ENCODE assay signal across 8 mouse cellular contexts in the genomic region with DNA sequence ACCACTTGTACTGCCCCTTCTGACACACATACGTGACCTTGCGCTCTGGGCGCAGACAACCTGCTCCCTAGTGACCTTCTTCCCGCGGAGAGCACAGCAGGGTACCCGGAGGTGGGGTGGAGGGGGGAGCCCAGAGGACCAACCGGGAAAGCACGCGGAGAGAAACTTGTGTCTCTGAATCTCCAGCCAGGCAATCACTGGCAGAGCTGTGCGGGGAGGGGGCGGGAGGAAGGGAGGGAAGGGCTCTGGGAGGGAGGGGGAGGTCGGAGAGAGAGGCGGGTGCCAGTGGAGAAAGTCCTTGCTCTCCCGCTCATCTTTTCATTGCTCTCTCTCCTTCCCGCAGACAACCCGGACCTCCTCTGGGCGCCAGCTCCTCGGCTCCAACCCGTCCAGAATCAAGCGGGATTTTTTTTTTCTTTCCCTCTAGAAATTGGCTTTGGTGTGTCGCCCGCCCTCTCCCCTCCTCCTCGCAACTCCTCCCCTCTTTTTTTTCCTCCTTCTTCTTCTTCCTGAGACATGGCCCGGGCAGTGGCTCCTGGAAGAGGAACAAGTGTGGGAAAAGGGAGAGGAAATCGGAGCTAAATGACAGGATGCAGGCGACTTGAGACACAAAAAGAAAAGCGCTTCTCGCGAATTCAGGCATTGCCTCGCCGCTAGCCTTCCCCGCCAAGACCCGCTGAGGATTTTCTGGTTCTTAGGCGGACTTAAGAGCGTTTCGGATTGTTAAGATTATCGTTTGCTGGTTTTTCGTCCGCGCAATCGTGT. TPM values are rescaled to one million over a fixed set of nuclear protein-coding genes. Genes with fewer than 3 reads are reported as not detected.
DNase-seq lines count a peak whose midpoint lies in the region; ATAC-seq and TF ChIP-seq lines count a peak whose summit lies in the region.

No protein-coding gene starts in this region.

- H3K36me3 ChIP-seq in embryonic facial prominence, embryonic 10.5 days (replicated peaks) = no peaks in the 10 kb centered on the region
- no peaks in the 10 kb centered on the region for H3K36me3 ChIP-seq in intestine, postnatal 0 days (ENCODE audit: control insufficient read depth, insufficient read depth)
- H3K36me3 ChIP-seq in midbrain, embryonic 10.5 days = no peaks in the 10 kb centered on the region

- peak overlapping the region; percentile 44 for H3K4me3 ChIP-seq in cerebellum, adult 2 months (replicated peaks; ENCODE audit: insufficient read depth, low read depth, low read length)
- H3K4me3 ChIP-seq in embryonic facial prominence, embryonic 10.5 days = peak overlapping the region; percentile 79
- H3K4me3 ChIP-seq in intestine, postnatal 0 days (ENCODE audit: low read depth, low read length) = peak overlapping the region; percentile 64
- peak overlapping the region; percentile 80 for H3K4me3 ChIP-seq in midbrain, embryonic 10.5 days

- H3K9ac ChIP-seq in intestine, postnatal 0 days (ENCODE audit: low read depth, low read length) = peak overlapping the region; percentile 43

- intact Hi-C loops in left cerebral cortex, postnatal 4 days (cut with DNase I) = loop anchor here (2.0 to 10.0 kb wide), 3 partner anchors 444 to 1166 kb away; no protein-coding TSS in a partner anchor

- no peak for TF ChIP-seq POLR2A in cerebellum, adult 2 months (IDR thresholded peaks at IDR 0.05; ENCODE audit: borderline replicate concordance, insufficient read depth, low read length)

- ATAC-seq in intestine, postnatal 0 days = peak; percentile 12; the same call in 1 of the 2 replicates

- no peaks in the 10 kb centered on the region for H3K9me3 ChIP-seq in embryonic facial prominence, embryonic 10.5 days
- no peaks in the 10 kb centered on the region for H3K9me3 ChIP-seq in intestine, postnatal 0 days (ENCODE audit: control insufficient read depth)
- no peaks in the 10 kb centered on the region for H3K9me3 ChIP-seq in midbrain, embryonic 10.5 days (replicated peaks)

- H3K27ac ChIP-seq in cerebellum, adult 2 months (ENCODE audit: insufficient read depth, low read length) = no peak overlapping the region
- peak overlapping the region; percentile 86 for H3K27ac ChIP-seq in embryonic facial prominence, embryonic 10.5 days (replicated peaks)
- peak overlapping the region; percentile 76; the same call in 1 of the 2 replicates for H3K27ac ChIP-seq in intestine, postnatal 0 days (ENCODE audit: low read depth, low read length)
- peak overlapping the region; percentile 86 for H3K27ac ChIP-seq in midbrain, embryonic 10.5 days (replicated peaks)

- WGBS in cerebellum, adult 2 months = 1% methylated on average over 40 of the region's 41 CpGs
- under 1% methylated on average over 41 of the region's 41 CpGs for WGBS in embryonic facial prominence, embryonic 10.5 days
- under 1% methylated on average over 40 of the region's 41 CpGs for WGBS in intestine, postnatal 0 days
- under 1% methylated on average over 41 of the region's 41 CpGs for WGBS in midbrain, embryonic 10.5 days

- peak overlapping the region; percentile 95 for H3K4me2 ChIP-seq in intestine, postnatal 0 days (replicated peaks; ENCODE audit: low read depth)

- peaks cover 3% of the 10 kb centered on the region; the same call in 1 of the 2 replicates for H3K4me1 ChIP-seq in cerebellum, adult 2 months (ENCODE audit: control insufficient read depth, insufficient read depth, low read length)
- peaks cover 52% of the 10 kb centered on the region for H3K4me1 ChIP-seq in embryonic facial prominence, embryonic 10.5 days
- no peaks in the 10 kb centered on the region for H3K4me1 ChIP-seq in intestine, postnatal 0 days (replicated peaks; ENCODE audit: control insufficient read depth, insufficient read depth, low read length)
- H3K4me1 ChIP-seq in midbrain, embryonic 10.5 days = peaks cover 70% of the 10 kb centered on the region

- no peaks in the 10 kb centered on the region for H3K27me3 ChIP-seq in cerebellum, adult 2 months (ENCODE audit: control insufficient read depth, insufficient read depth, low read length)
- peaks cover 59% of the 10 kb centered on the region for H3K27me3 ChIP-seq in embryonic facial prominence, embryonic 10.5 days (replicated peaks; ENCODE audit: low read depth, poor library complexity, severe bottlenecking)
- H3K27me3 ChIP-seq in intestine, postnatal 0 days (replicated peaks; ENCODE audit: control insufficient read depth, insufficient read depth, low read length) = 0 out of 2 replicates have a peak, but pooled peaks cover 5% of the 10 kb centered on the region
- peaks cover 74% of the 10 kb centered on the region for H3K27me3 ChIP-seq in midbrain, embryonic 10.5 days (ENCODE audit: low read depth, poor library complexity, severe bottlenecking)

- DNase-seq in cerebellum, adult 2 months = peak; percentile 23 to 35
- DNase-seq in cerebellum, adult 9-10 months = no peak
- DNase-seq in embryonic facial prominence, embryonic 10.5 days (ENCODE audit: low spot score) = peak; percentile 79
- DNase-seq in heart, adult 11 months = peak; percentile 99
- peak; percentile 59 for DNase-seq in left cerebral cortex, postnatal 4 days
- peak; percentile 63 for DNase-seq in midbrain, embryonic 10.5 days (ENCODE audit: low spot score)
- peak; percentile 2 to 19 for DNase-seq in spleen, postnatal 36 days (ENCODE audit: low spot score in 2 of 2)

- no peak for TF ChIP-seq CTCF in cerebellum, adult 2 months (IDR thresholded peaks at IDR 0.05; ENCODE audit: borderline replicate concordance, insufficient read depth, low read depth, low read length)
- TF ChIP-seq CTCF in intestine, postnatal 0 days (IDR thresholded peaks at IDR 0.05; ENCODE audit: low read depth) = no peak

RNA-seq across cellular contexts. Expression of gene Nrp1, which starts 0.5 kb away (rescaled TPM):
- polyA plus RNA-seq in cerebellum, adult 2 months (2012; rRNA removed) = 7.2 and 7.8 TPM in 2 replicates
- polyA plus RNA-seq in embryonic facial prominence, embryonic 10.5 days (2016; fragmentation: Nextera tagmentation; extraction: Ambion mirVana) = 34.2 and 39.4 TPM in 2 replicates
- polyA plus RNA-seq in intestine, postnatal 0 days (2015; fragmentation: Nextera tagmentation; extraction: Ambion mirVana) = 15.7 and 18.6 TPM in 2 replicates
- 10 to 100 TPM; 53.6 to 63.6 TPM for total RNA-seq in left cerebral cortex, postnatal 4 days (2021)
- polyA plus RNA-seq in midbrain, embryonic 10.5 days (2016; fragmentation: Nextera tagmentation; extraction: Ambion mirVana) = 19.6 and 20.9 TPM in 2 replicates
